Mouse (Mus musculus): ENCODE measurements around the gene Elk4. TPM values are rescaled to one million over a fixed set of nuclear protein-coding genes. Genes with fewer than 3 reads are reported as not detected.

Elk4 gene
- polyA plus RNA-seq, 1 experiment from 2014 or later = 19.0 TPM

GRCm38 (mm10) chr1:132075576-132075975, 68.2 kb downstream of the Elk4 start:
- no peaks in the 10 kb centered on the region for H3K36me3 ChIP-seq (ENCODE audit: insufficient read depth, low read length)
- H3K9me3 ChIP-seq (ENCODE audit: low read length) = no peaks in the 10 kb centered on the region
- 85% methylated on average over 10 of the region's 10 CpGs for WGBS
- no peaks in the 10 kb centered on the region for H3K27me3 ChIP-seq (ENCODE audit: insufficient read depth, low read length)
- H3K9ac ChIP-seq (replicated peaks; ENCODE audit: low read length) = no peak overlapping the region
- H3K4me1 ChIP-seq (ENCODE audit: insufficient read depth, low read length) = 0 out of 2 replicates have a peak, but pooled peaks cover 3% of the 10 kb centered on the region
- H3K4me2 ChIP-seq (replicated peaks; ENCODE audit: low read depth, low read length) = no peak overlapping the region
- H3K4me3 ChIP-seq (ENCODE audit: low read length) = no peak overlapping the region
- no peak overlapping the region for H3K27ac ChIP-seq (ENCODE audit: low read length)
- no peak for ATAC-seq (ENCODE audit: low FRiP score, low TSS enrichment)

- Histone ChIP-seq H3K36me3 (ENCODE audit: insufficient read depth, low read length) (no peaks in the 10 kb centered on the region), H3K9ac (replicated peaks; ENCODE audit: low read length) (no peak overlapping the region), H3K27me3 (ENCODE audit: insufficient read depth, low read length) (no peaks in the 10 kb centered on the region), H3K4me1 (ENCODE audit: insufficient read depth, low read length) (no peaks in the 10 kb centered on the region), H3K27ac (ENCODE audit: low read length) (no peak overlapping the region), H3K4me2 (replicated peaks; ENCODE audit: low read depth, low read length) (no peak overlapping the region), H3K9me3 (ENCODE audit: low read length) (peaks cover 2% of the 10 kb centered on the region; the same call in 1 of the 2 replicates), H3K4me3 (ENCODE audit: low read length) (no peak overlapping the region)
- 84% methylated on average over 2 of the region's 2 CpGs for WGBS
- ATAC-seq (ENCODE audit: low FRiP score, low TSS enrichment) = no peak
Observed at GRCm38 (mm10) chr1:132078413-132078812, 71.0 kb downstream of the Elk4 start.

Other genes with a start within 250 kb of the Elk4 start
- 4.2 and 5.0 TPM in 2 replicates for gene Pm20d1, start 210.2 kb upstream of the Elk4 start, polyA plus RNA-seq (2015; fragmentation: Nextera tagmentation; extraction: Ambion mirVana)
- gene Slc41a1, start 180.1 kb upstream of the Elk4 start, polyA plus RNA-seq (2015; fragmentation: Nextera tagmentation; extraction: Ambion mirVana) = 16.0 and 16.1 TPM in 2 replicates
- 20.1 and 21.6 TPM in 2 replicates for gene Rab29, start 140.4 kb upstream of the Elk4 start, polyA plus RNA-seq (2015; fragmentation: Nextera tagmentation; extraction: Ambion mirVana)
- 77.9 and 83.0 TPM in 2 replicates for gene Nucks1, start 97.1 kb upstream of the Elk4 start, polyA plus RNA-seq (2015; fragmentation: Nextera tagmentation; extraction: Ambion mirVana)
- gene Slc45a3, start 44.6 kb upstream of the Elk4 start, polyA plus RNA-seq (2015; fragmentation: Nextera tagmentation; extraction: Ambion mirVana) = 8.6 and 9.7 TPM in 2 replicates
- gene Mfsd4a, start 60.5 kb downstream of the Elk4 start, polyA plus RNA-seq (2015; fragmentation: Nextera tagmentation; extraction: Ambion mirVana) = 17.5 and 18.5 TPM in 2 replicates
- 9.0 and 9.3 TPM in 2 replicates for gene Cdk18, start 132.1 kb downstream of the Elk4 start, polyA plus RNA-seq (2015; fragmentation: Nextera tagmentation; extraction: Ambion mirVana)
- gene Lemd1, start 183.8 kb downstream of the Elk4 start, polyA plus RNA-seq (2015; fragmentation: Nextera tagmentation; extraction: Ambion mirVana) = 0.21 and 0.32 TPM in 2 replicates
- 0.10 and 0.13 TPM in 2 replicates for gene AC124108.1, start 183.8 kb downstream of the Elk4 start, polyA plus RNA-seq (2015; fragmentation: Nextera tagmentation; extraction: Ambion mirVana)
- not detected in 2 replicates for gene Gm10188, start 222.2 kb downstream of the Elk4 start, polyA plus RNA-seq (2015; fragmentation: Nextera tagmentation; extraction: Ambion mirVana)

Measured in kidney, embryonic 16.5 days (tissue).